Mouse (Mus musculus): Measurements from ENCODE around the gene Capza1. TPM values are rescaled to one million over a fixed set of nuclear protein-coding genes. Genes with fewer than 3 reads are reported as not detected.

The Capza1 gene
- total and polyA plus RNA-seq, 3 experiments: 60.2 to 141 (median 135) TPM

GRCm38 (mm10) chr3:104865341-104865788, 1.1 kb upstream of the Capza1 start (continued):
- TF ChIP-seq USF2 (IDR thresholded peaks at IDR 0.05; ENCODE audit: borderline replicate concordance in 1 of 2, insufficient read depth in 1 of 2, low read depth in 1 of 2, low read length in 2 of 2) (no peak), ZNF384 (IDR thresholded peaks at IDR 0.05; ENCODE audit: low read depth, low read length) (no peak), TBP (IDR thresholded peaks at IDR 0.05; ENCODE audit: low read depth, low read length) (peak; percentile 45; the same call in 1 of the 2 replicates), MXI1 (IDR thresholded peaks at IDR 0.05; ENCODE audit: low read depth, low read length) (peak; percentile 9; the same call in 1 of the 2 replicates), MAZ (IDR thresholded peaks at IDR 0.05; ENCODE audit: low read depth, low read length) (no peak), GABPA (IDR thresholded peaks at IDR 0.05; ENCODE audit: low read depth, low read length) (no peak), CHD1 (IDR thresholded peaks at IDR 0.05; ENCODE audit: low read depth, low read length) (no peak), POLR2A (IDR thresholded peaks at IDR 0.05; ENCODE audit: control insufficient read depth in 1 of 2, insufficient read depth in 1 of 2, low read depth in 1 of 2, low read length in 2 of 2, poor library complexity in 1 of 2) (peak in 1 of 2 experiments; percentile 49; a peak in 1 of 4 replicates), NRF1 (IDR thresholded peaks at IDR 0.05; ENCODE audit: insufficient read depth, low read depth, low read length, poor library complexity, severe bottlenecking) (no peak), ZKSCAN1 (IDR thresholded peaks at IDR 0.05; ENCODE audit: low read depth, low read length) (no peak), UBTF (IDR thresholded peaks at IDR 0.05; ENCODE audit: borderline replicate concordance, insufficient read depth, low read depth, low read length) (no peak), ELF1 (IDR thresholded peaks at IDR 0.05; ENCODE audit: low read depth, low read length) (no peak), SIN3A (IDR thresholded peaks at IDR 0.05; ENCODE audit: low read length) (peak; percentile 64; the same call in 1 of the 2 replicates), ZC3H11A (IDR thresholded peaks at IDR 0.05; ENCODE audit: low read depth, low read length) (no peak), MEF2A (IDR thresholded peaks at IDR 0.05; ENCODE audit: extremely low read depth, insufficient replicate concordance, low read depth, low read length, poor library complexity, severe bottlenecking) (no peak), KAT2A (conservative IDR thresholded peaks at IDR 0.05; ENCODE audit: low read depth, low read length) (no peak), SMC3 (IDR thresholded peaks at IDR 0.05; ENCODE audit: low read depth, low read length) (no peak), ZMIZ1 (IDR thresholded peaks at IDR 0.05; ENCODE audit: low read depth, low read length) (no peak), MAX (IDR thresholded peaks at IDR 0.05; ENCODE audit: low read length) (no peak)

GRCm38 (mm10) chr3:104864651-104865340, 491 bp upstream of the Capza1 start:
- no peaks in the 10 kb centered on the region for H3K9me3 ChIP-seq (replicated peaks; ENCODE audit: insufficient read depth, low read length)
- peak overlapping the region; percentile 95 for H3K9ac ChIP-seq (ENCODE audit: control insufficient read depth, low read depth, low read length, poor library complexity, severe bottlenecking)
- H3K27ac ChIP-seq (ENCODE audit: control insufficient read depth, low read depth, low read length): peak overlapping the region; percentile 93
- no peaks in the 10 kb centered on the region for H3K27me3 ChIP-seq (ENCODE audit: control insufficient read depth in 1 of 2, insufficient read depth in 2 of 2, low read length in 2 of 2)
- peak overlapping the region; percentile 68 to 99 for H3K4me3 ChIP-seq (ENCODE audit: control insufficient read depth in 1 of 2, insufficient read depth in 1 of 2, low read depth in 2 of 2, low read length in 2 of 2)
- H3K4me1 ChIP-seq (ENCODE audit: control insufficient read depth in 1 of 2, insufficient read depth in 2 of 2, low read length in 2 of 2): peaks cover 0 to 18% of the 10 kb centered on the region in 2 experiments; a peak in 3 of 4 replicates
- peak; percentile 82 for DNase-seq (ENCODE audit: low read depth, low spot score)
- H3K36me3 ChIP-seq (ENCODE audit: control insufficient read depth in 1 of 2, insufficient read depth in 2 of 2, low read length in 2 of 2): peaks cover 0 to 38% of the 10 kb centered on the region in 2 experiments; a peak in 2 of 4 replicates
- H3K79me2 ChIP-seq (ENCODE audit: control insufficient read depth, insufficient read depth, low read length, poor library complexity): peaks cover 53% of the 10 kb centered on the region
- TF ChIP-seq RCOR1 (IDR thresholded peaks at IDR 0.05; ENCODE audit: low read depth, low read length) (peak; percentile 18; the same call in 1 of the 2 replicates), RAD21 (IDR thresholded peaks at IDR 0.05; ENCODE audit: low read depth, low read length) (no peak), ELF1 (IDR thresholded peaks at IDR 0.05; ENCODE audit: low read depth, low read length) (no peak; the same call in 1 of the 2 replicates), CHD2 (IDR thresholded peaks at IDR 0.05; ENCODE audit: low read length) (no peak), UBTF (IDR thresholded peaks at IDR 0.05; ENCODE audit: borderline replicate concordance, insufficient read depth, low read depth, low read length) (0 out of 2 replicates have a peak, but pooled peaks have one; percentile 4), POLR2AphosphoS2 (IDR thresholded peaks at IDR 0.05; ENCODE audit: low read length) (no peak), NRF1 (IDR thresholded peaks at IDR 0.05; ENCODE audit: insufficient read depth, low read depth, low read length, poor library complexity, severe bottlenecking) (no peak), ZMIZ1 (IDR thresholded peaks at IDR 0.05; ENCODE audit: low read depth, low read length) (peak; percentile 80), TCF12 (IDR thresholded peaks at IDR 0.05; ENCODE audit: low read depth, low read length) (peak; percentile 65), USF2 (IDR thresholded peaks at IDR 0.05; ENCODE audit: borderline replicate concordance in 1 of 2, insufficient read depth in 1 of 2, low read depth in 1 of 2, low read length in 2 of 2) (no peak), BHLHE40 (IDR thresholded peaks at IDR 0.05; ENCODE audit: borderline replicate concordance, low read depth, low read length) (no peak), MAZ (IDR thresholded peaks at IDR 0.05; ENCODE audit: low read depth, low read length) (peak; percentile 56; the same call in 1 of the 2 replicates), GATA1 (IDR thresholded peaks at IDR 0.05; ENCODE audit: low read depth, low read length) (no peak), CTCF (IDR thresholded peaks at IDR 0.05 in 2 of 3, conservative IDR thresholded peaks at IDR 0.05 in 1 of 3; ENCODE audit: control insufficient read depth in 1 of 3, insufficient read depth in 1 of 3, low read depth in 2 of 3, low read length in 3 of 3, poor library complexity in 1 of 3, severe bottlenecking in 1 of 3) (no peak), SMC3 (IDR thresholded peaks at IDR 0.05; ENCODE audit: low read depth, low read length) (no peak), CHD1 (IDR thresholded peaks at IDR 0.05; ENCODE audit: low read depth, low read length) (peak; percentile 96; the same call in 1 of the 2 replicates), NELFE (IDR thresholded peaks at IDR 0.05; ENCODE audit: low read depth, low read length) (peak; percentile 57), POLR2A (IDR thresholded peaks at IDR 0.05; ENCODE audit: control insufficient read depth in 1 of 2, insufficient read depth in 1 of 2, low read depth in 1 of 2, low read length in 2 of 2, poor library complexity in 1 of 2) (peak; percentile 60 to 86), ETS1 (IDR thresholded peaks at IDR 0.05; ENCODE audit: low read depth, low read length) (peak; percentile 41; the same call in 1 of the 2 replicates), POLR2AphosphoS5 (IDR thresholded peaks at IDR 0.05; ENCODE audit: borderline replicate concordance, low read depth, low read length) (no peak)

All from MEL (cell line).